Mouse (Mus musculus): ENCODE data around the gene Hoxa7.

GRCm38 (mm10) chr6:52208868-52209684 is 12.6 kb downstream of the Hoxa7 start:
- TF ChIP-seq CTCF (IDR thresholded peaks at IDR 0.05; ENCODE audit: borderline replicate concordance, extremely low read depth, insufficient read depth, insufficient read length) (no peak), POLR2A (IDR thresholded peaks at IDR 0.05; ENCODE audit: borderline replicate concordance, extremely low read depth, insufficient read depth, insufficient read length, poor library complexity, severe bottlenecking) (no peak)
